Mouse (Mus musculus): Measurements from ENCODE around the gene Sltm. TPM values are rescaled to one million over a fixed set of nuclear protein-coding genes. Genes with fewer than 3 reads are reported as not detected.
"Not testable (repeated sequence)": the region's sequence is repeated elsewhere in the genome, so short reads cannot be mapped to it uniquely, and the experiment has no call there.

The Sltm gene
- polyA plus RNA-seq, 1 experiment from 2014 or later: 29.2 TPM

DNA sequence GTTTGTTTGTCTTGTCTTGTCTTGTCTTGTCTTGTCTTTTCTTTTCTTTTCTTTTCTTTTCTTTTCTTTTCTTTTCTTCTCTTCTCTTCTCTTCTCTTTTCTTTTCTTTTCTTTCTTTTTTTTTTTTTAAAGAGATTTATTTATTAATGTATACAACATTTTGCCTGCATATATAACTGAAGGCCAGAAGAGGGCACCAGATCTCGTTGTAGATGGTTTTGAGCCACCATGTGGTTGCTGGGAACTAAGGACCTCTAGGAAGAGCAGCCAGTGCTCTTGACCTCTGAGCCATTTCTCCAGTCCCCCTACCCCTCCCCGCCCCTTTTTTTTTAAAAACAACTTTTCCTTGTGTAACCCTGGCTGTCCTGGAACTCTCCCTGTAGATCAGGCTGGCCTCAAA, 9.7 kb downstream of the Sltm start:
- H3K4me3 ChIP-seq; H3K27me3 ChIP-seq (replicated peaks); H3K4me1 ChIP-seq; H3K27ac ChIP-seq (replicated peaks); H3K9ac ChIP-seq; H3K4me2 ChIP-seq; ATAC-seq (ENCODE audit: extremely low read depth, insufficient number of reproducible peaks, low FRiP score, low TSS enrichment): not testable (repeated sequence)
- WGBS: 93% methylated on average over 2 of the region's 2 CpGs
- Histone ChIP-seq H3K9me3 (peaks cover 15% of the 10 kb centered on the region; the same call in 1 of the 2 replicates), H3K36me3 (peaks cover 36% of the 10 kb centered on the region)

DNA sequence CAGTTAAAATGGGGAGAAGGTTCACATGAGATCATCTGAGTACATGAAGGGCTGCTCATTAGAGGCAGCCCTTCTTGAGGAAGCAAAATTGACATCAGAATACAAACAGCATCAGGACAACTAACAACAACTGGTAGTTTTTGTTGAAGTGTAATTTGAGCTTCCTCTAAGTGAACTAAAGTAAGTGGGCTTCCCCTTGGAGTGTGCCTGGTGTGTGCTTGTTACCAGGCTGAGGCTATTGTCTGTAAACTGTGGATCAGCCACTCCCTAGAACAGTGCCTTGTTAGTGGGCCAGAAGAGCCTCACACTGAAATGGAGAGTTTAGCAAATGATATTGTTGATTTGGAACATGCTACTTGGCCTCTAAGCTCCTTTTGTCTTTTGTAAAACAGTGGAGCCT, 12.9 kb downstream of the Sltm start:
- no peak for ATAC-seq (ENCODE audit: extremely low read depth, insufficient number of reproducible peaks, low FRiP score, low TSS enrichment)
- no peaks in the 10 kb centered on the region for H3K4me1 ChIP-seq
- H3K9me3 ChIP-seq: peaks cover 15% of the 10 kb centered on the region; the same call in 1 of the 2 replicates
- no peak overlapping the region for H3K4me2 ChIP-seq
- H3K9ac ChIP-seq: no peak overlapping the region
- H3K4me3 ChIP-seq: no peak overlapping the region
- H3K36me3 ChIP-seq: peaks cover 30% of the 10 kb centered on the region
- no peaks in the 10 kb centered on the region for H3K27me3 ChIP-seq (replicated peaks)
- H3K27ac ChIP-seq (replicated peaks): no peak overlapping the region

DNA sequence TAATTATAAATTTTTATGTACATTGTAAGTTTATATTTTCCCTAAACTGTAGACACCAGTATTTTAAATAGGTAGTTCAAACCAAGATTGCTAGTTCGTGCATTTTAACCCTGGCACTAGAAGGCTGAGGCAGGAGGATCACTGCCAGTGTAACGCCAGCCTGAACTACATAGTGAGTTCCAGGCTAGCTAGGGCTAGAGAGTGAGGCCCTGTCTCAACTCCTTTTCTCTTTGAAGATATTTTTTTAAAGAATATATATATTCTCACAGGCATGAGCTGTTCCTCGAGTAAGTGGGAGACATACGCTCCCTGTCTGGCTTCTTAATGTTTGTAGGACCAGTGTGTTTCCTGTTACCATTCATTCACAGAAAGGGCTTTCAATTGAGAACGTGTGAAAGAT, 14.2 kb downstream of the Sltm start:
- WGBS: 88% methylated on average over 5 of the region's 5 CpGs
- no peak for ATAC-seq (ENCODE audit: extremely low read depth, insufficient number of reproducible peaks, low FRiP score, low TSS enrichment)

DNA sequence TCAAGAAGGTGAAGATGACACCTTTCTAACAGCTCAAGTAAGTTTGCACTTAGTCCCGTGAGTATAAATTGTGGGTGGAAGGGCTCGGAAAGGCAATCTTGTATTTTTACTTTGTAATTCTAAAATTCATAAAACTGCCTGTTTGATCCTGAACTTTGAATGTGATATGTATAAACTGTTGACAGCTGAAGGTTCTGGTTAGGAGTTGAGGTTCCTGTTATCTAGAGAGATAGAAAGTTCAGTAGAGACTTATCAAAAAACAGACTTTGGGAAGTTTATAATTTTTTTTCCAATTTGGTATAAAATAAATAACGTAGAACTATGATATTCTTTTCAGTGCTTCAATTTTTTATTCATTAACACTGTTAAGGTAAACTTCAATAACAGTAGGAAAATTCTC, 20.3 kb downstream of the Sltm start:
- Histone ChIP-seq H3K9ac (no peak overlapping the region), H3K4me2 (no peak overlapping the region), H3K4me3 (no peak overlapping the region), H3K9me3 (no peaks in the 10 kb centered on the region), H3K36me3 (peaks cover 28% of the 10 kb centered on the region), H3K27me3 (replicated peaks) (no peaks in the 10 kb centered on the region), H3K4me1 (peaks cover 20% of the 10 kb centered on the region), H3K27ac (replicated peaks) (no peak overlapping the region)
- ATAC-seq (ENCODE audit: extremely low read depth, insufficient number of reproducible peaks, low FRiP score, low TSS enrichment): no peak
- 88% methylated on average over 3 of the region's 3 CpGs for WGBS

More for the DNA sequence above, 14.2 kb downstream of the Sltm start:
- Histone ChIP-seq H3K9ac (no peak overlapping the region), H3K36me3 (peaks cover 31% of the 10 kb centered on the region), H3K27me3 (replicated peaks) (no peaks in the 10 kb centered on the region), H3K9me3 (peaks cover 15% of the 10 kb centered on the region; the same call in 1 of the 2 replicates), H3K4me1 (no peaks in the 10 kb centered on the region), H3K4me2 (no peak overlapping the region), H3K27ac (replicated peaks) (no peak overlapping the region), H3K4me3 (no peak overlapping the region)

DNA sequence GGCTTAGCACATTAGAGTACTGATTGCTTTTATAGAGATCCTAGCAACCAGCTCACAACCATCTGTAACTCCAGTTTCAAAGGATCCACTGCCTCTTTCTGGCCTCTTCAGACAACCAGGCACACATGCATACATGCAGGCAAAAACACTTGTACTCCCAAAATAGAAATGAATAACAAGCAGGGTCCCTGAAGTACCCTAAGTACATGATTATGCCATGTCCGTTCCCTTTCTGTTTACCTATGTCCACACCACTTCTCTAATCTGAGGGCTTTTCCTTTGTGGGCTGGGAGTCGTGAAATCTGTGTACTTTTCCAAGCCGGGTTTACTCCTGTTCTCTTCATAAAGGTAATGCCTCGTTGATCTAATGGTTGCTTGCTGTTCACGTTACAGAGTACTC, 25.1 kb downstream of the Sltm start:
- no peak for ATAC-seq (ENCODE audit: extremely low read depth, insufficient number of reproducible peaks, low FRiP score, low TSS enrichment)
- peak overlapping the region; percentile 81 for H3K27ac ChIP-seq (replicated peaks)
- WGBS: 45% methylated on average over 5 of the region's 5 CpGs

DNA sequence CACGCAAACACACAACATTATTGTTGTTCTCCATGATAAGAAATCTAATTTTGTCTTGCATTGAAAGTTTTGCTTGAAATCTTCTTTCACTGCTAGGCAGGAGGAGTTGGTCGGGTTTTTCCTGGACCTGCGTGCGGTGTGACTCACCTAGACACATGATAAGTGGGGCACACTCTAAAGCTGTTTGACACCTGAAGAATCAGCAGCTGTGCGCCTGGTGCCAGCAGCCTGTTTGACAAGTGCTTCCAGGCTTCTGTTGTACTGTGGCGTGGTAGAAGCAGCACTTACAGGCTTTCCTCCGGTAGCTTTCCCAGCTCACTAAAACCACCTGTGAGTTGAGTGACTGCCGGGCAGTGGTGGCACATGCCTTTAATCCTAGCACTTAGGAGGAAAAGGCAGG, 27.8 kb downstream of the Sltm start:
- Histone ChIP-seq H3K9me3 (no peaks in the 10 kb centered on the region), H3K4me2 (peak overlapping the region; percentile 34; the same call in 1 of the 2 replicates), H3K27me3 (replicated peaks) (no peaks in the 10 kb centered on the region), H3K36me3 (peaks cover 40% of the 10 kb centered on the region), H3K27ac (replicated peaks) (peak overlapping the region; percentile 38), H3K4me3 (no peak overlapping the region), H3K9ac (0 out of 2 replicates have a peak overlapping the region, but pooled peaks have one; percentile 50), H3K4me1 (peaks cover 26% of the 10 kb centered on the region)
- 61% methylated on average over 8 of the region's 8 CpGs for WGBS
- no peak for ATAC-seq (ENCODE audit: extremely low read depth, insufficient number of reproducible peaks, low FRiP score, low TSS enrichment)

More for the DNA sequence above, 25.1 kb downstream of the Sltm start:
- no peaks in the 10 kb centered on the region for H3K27me3 ChIP-seq (replicated peaks)
- H3K36me3 ChIP-seq: peaks cover 24% of the 10 kb centered on the region
- peak overlapping the region; percentile 51 for H3K4me2 ChIP-seq
- H3K4me3 ChIP-seq: no peak overlapping the region
- 0 out of 2 replicates have a peak overlapping the region, but pooled peaks have one; percentile 48 for H3K9ac ChIP-seq
- H3K4me1 ChIP-seq: peaks cover 36% of the 10 kb centered on the region
- no peaks in the 10 kb centered on the region for H3K9me3 ChIP-seq

DNA sequence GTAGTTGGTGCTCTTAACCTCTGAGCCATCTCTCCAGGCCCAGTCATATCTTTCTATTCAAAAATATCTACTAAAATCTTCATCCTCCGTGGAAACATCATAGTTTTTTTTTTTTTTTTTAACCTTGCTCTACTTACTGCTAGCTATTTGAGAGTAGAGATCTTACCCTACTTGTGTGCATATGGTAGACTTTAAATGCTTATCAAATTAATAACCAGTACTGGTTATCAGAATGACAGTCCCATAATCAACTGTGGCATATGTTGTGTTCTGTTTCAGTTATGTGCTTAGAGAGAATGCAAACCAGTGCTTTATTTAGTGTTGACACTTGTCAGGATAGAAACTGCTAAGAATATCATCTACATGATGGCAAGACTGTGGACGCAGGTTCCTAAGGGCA, 35.6 kb downstream of the Sltm start:
- 75% methylated on average over 2 of the region's 2 CpGs for WGBS
- ATAC-seq (ENCODE audit: extremely low read depth, insufficient number of reproducible peaks, low FRiP score, low TSS enrichment): no peak
- no peak overlapping the region for H3K9ac ChIP-seq
- no peaks in the 10 kb centered on the region for H3K4me1 ChIP-seq
- no peaks in the 10 kb centered on the region for H3K9me3 ChIP-seq
- no peaks in the 10 kb centered on the region for H3K27me3 ChIP-seq (replicated peaks)
- H3K4me3 ChIP-seq: no peak overlapping the region
- H3K27ac ChIP-seq (replicated peaks): no peak overlapping the region
- H3K4me2 ChIP-seq: no peak overlapping the region
- H3K36me3 ChIP-seq: peaks cover 89% of the 10 kb centered on the region

DNA sequence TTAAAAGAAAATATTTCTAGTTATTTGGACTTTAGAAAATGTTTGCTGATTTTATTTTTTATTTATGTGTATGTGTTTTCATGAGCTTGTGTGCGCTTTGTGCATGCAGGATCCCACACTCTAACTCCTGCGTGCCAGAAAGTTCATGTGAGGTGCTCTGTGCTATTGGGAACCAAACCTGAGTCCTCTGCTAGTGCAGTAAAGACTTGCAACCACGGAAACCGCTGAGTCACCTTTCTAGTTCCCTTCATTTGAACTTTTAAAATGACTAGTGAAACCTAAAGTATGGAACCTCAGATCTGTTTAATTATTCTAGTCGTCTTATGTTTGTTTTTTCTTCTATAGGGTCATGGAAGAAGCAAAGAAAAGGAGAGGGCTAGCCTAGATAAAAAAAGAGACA, 38.4 kb downstream of the Sltm start:
- Histone ChIP-seq H3K27me3 (replicated peaks) (no peaks in the 10 kb centered on the region), H3K36me3 (peaks cover 89% of the 10 kb centered on the region), H3K4me3 (no peak overlapping the region), H3K9me3 (no peaks in the 10 kb centered on the region), H3K9ac (no peak overlapping the region), H3K27ac (replicated peaks) (no peak overlapping the region), H3K4me2 (no peak overlapping the region), H3K4me1 (no peaks in the 10 kb centered on the region)
- 91% methylated on average over 5 of the region's 5 CpGs for WGBS
- no peak for ATAC-seq (ENCODE audit: extremely low read depth, insufficient number of reproducible peaks, low FRiP score, low TSS enrichment)

DNA sequence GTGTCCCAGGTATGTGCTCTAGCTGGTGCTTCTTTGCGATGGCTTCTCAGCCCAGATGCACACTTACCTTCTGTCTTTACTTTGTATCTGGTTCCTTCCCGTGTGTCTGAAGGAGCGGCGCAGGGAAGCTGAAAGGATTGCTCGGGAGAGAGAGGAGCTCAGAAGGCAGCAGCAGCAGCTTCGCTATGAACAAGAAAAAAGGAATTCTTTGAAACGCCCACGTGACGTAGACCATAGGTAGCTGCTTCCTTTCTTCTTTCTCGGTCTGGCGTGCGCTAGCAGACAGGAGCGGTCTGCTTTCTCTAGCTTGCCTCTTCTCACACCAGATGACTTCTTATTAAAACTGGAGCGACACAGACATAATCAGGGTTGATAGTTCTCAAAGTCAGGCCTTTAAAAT, 42.1 kb downstream of the Sltm start:
- no peak overlapping the region for H3K4me2 ChIP-seq
- no peak overlapping the region for H3K9ac ChIP-seq
- H3K9me3 ChIP-seq: no peaks in the 10 kb centered on the region
- H3K27ac ChIP-seq (replicated peaks): no peak overlapping the region
- ATAC-seq (ENCODE audit: extremely low read depth, insufficient number of reproducible peaks, low FRiP score, low TSS enrichment): no peak
- no peaks in the 10 kb centered on the region for H3K4me1 ChIP-seq
- no peak overlapping the region for H3K4me3 ChIP-seq
- no peaks in the 10 kb centered on the region for H3K27me3 ChIP-seq (replicated peaks)
- peaks cover 90% of the 10 kb centered on the region for H3K36me3 ChIP-seq
- 89% methylated on average over 14 of the region's 14 CpGs for WGBS

DNA sequence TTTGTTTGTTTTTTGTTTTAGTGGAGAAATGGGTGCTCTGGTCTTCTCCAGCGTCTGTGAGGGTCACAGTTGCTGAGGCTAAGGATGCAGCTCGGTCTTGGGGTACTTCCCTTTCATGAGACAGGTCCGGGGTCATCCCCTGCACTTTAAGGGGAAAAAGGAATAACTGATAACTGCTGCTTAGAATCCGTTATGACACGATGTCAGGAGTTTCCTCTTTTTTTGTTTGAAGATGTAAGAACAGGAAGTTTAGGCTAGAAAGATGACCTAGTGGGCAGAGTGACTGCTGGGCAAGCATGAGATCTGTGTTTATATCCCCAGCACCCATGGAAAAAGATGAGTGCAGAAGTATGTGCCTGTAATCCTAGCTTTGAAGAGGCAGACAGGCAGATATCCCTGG, 42.6 kb downstream of the Sltm start:
- no peaks in the 10 kb centered on the region for H3K4me1 ChIP-seq
- H3K27me3 ChIP-seq (replicated peaks): no peaks in the 10 kb centered on the region
- no peak overlapping the region for H3K27ac ChIP-seq (replicated peaks)
- no peak overlapping the region for H3K4me3 ChIP-seq
- H3K4me2 ChIP-seq: no peak overlapping the region
- no peaks in the 10 kb centered on the region for H3K9me3 ChIP-seq
- 71% methylated on average over 5 of the region's 5 CpGs for WGBS
- H3K9ac ChIP-seq: no peak overlapping the region
- H3K36me3 ChIP-seq: peaks cover 90% of the 10 kb centered on the region
- ATAC-seq (ENCODE audit: extremely low read depth, insufficient number of reproducible peaks, low FRiP score, low TSS enrichment): no peak

DNA sequence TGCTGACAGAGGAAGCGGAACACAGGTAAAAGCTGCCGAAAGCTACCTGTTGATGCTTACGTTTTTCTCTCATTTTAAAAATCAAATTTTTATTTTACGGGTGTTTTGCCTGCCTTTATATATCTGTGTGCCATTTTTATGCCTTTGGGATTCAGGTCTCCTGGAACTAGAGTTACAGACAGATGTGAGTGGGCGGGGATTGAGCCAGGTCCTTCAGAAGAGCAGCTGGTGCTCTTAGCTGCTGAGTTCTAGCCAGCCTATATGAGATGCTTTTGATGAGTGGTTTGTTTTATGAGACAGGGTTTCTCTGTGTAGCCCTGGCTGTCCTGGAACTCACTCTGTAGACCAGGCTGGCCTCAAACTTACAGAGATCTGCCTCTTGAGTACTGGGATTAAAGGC, 44.6 kb downstream of the Sltm start:
- WGBS: 91% methylated on average over 5 of the region's 5 CpGs

DNA sequence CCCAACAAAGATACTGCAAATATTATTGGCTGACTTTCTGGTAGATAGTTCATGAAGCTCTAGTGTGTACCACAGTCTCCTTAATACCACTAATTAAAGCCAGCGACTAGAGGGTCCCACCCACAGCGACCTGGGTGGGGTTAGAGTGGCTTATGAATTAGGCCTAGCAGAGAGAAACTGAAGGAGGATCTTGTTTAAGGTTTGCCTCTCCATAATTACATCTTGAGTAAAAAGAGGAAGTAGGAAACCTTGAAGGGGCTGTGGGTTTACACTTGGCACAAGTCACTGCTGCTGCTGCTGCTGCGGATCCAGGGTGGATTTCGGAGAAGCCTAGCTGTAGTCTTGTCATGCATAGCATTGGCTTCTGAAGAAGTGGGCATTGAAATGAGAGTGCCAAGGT, 48.2 kb downstream of the Sltm start:
- WGBS: 94% methylated on average over 4 of the region's 4 CpGs
- Histone ChIP-seq H3K36me3 (peaks cover 87% of the 10 kb centered on the region), H3K4me1 (no peaks in the 10 kb centered on the region), H3K9me3 (no peaks in the 10 kb centered on the region), H3K27ac (replicated peaks) (no peak overlapping the region), H3K9ac (no peak overlapping the region), H3K27me3 (replicated peaks) (no peaks in the 10 kb centered on the region), H3K4me3 (no peak overlapping the region), H3K4me2 (no peak overlapping the region)
- ATAC-seq (ENCODE audit: extremely low read depth, insufficient number of reproducible peaks, low FRiP score, low TSS enrichment): no peak

More for the DNA sequence above, 44.6 kb downstream of the Sltm start:
- H3K27ac ChIP-seq (replicated peaks): no peak overlapping the region
- H3K36me3 ChIP-seq: peaks cover 91% of the 10 kb centered on the region
- H3K4me1 ChIP-seq: no peaks in the 10 kb centered on the region
- H3K27me3 ChIP-seq (replicated peaks): no peaks in the 10 kb centered on the region
- H3K4me3 ChIP-seq: no peak overlapping the region
- H3K4me2 ChIP-seq: no peak overlapping the region
- no peak overlapping the region for H3K9ac ChIP-seq
- ATAC-seq (ENCODE audit: extremely low read depth, insufficient number of reproducible peaks, low FRiP score, low TSS enrichment): no peak
- H3K9me3 ChIP-seq: no peaks in the 10 kb centered on the region
